21 mouse cellular contexts compared by ENCODE assay signal in the genomic region with DNA sequence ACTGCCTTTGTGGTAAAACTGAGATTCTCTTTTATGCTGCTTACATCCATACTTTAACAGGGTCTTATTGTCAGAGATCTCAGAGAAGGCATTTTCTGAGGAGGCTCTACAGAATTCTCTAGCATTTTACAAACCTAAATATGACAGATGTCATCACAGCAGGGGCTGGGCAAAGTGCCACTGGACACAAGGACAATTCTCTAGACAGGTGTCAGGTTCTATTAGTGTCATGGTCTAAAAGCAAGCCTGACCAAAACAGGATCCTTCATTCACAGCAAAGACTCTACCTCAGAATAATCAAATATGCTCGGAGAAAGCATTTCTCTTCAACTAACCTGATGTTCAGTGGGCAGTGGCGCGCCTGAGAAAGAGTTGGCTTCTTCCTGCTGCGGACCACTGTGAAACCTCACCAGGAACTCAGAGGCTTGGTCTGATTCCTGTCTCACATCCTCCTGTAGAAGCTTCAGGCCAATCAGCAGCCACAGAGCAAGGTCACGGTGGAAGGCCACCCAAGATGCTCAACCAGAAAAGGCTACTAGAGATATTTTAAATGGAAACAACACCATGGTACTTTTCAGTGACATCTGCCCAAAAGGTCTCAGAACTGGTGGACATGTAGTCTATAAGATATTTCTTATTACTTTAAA.
DNase-seq lines count a peak whose midpoint lies in the region; TF ChIP-seq lines count a peak whose summit lies in the region.
"Had no signal": no experiment of that assay in that cellular context is flagged by ENCODE, and none has a peak within 500 bp of the region (broad histone marks: within the 10 kb centered on the region; RNA-seq: fewer than 3 reads in every experiment).

No protein-coding gene starts in this region.

- no peaks in the 10 kb centered on the region for H3K27me3 ChIP-seq in spleen, adult 2 months (ENCODE audit: control insufficient read depth, insufficient read depth, low read length)
- H3K27me3 ChIP-seq in splenic B cell, adult 2 months (ENCODE audit: control insufficient read depth, insufficient read depth, low read length, poor library complexity, severe bottlenecking) = no peaks in the 10 kb centered on the region
- H3K27me3 ChIP-seq in heart, embryonic 10.5 days (ENCODE audit: insufficient read depth, poor library complexity, severe bottlenecking) = no peaks in the 10 kb centered on the region
- H3K27me3 ChIP-seq: embryonic facial prominence, embryonic 13.5 days; forebrain, embryonic 15.5 days; heart, embryonic 13.5 days; hindbrain, embryonic 15.5 days; limb, embryonic 15.5 days; liver, embryonic 15.5 days; midbrain, embryonic 12.5 days; neural tube, embryonic 12.5 days; Patski had no signal

- peaks cover 16% of the 10 kb centered on the region for H3K36me3 ChIP-seq in spleen, adult 2 months (ENCODE audit: control insufficient read depth, insufficient read depth, low read length)
- H3K36me3 ChIP-seq in splenic B cell, adult 2 months (ENCODE audit: control insufficient read depth, insufficient read depth, low read length, poor library complexity, severe bottlenecking) = peaks cover 4% of the 10 kb centered on the region
- H3K36me3 ChIP-seq in heart, embryonic 10.5 days = peaks cover 25% of the 10 kb centered on the region
- H3K36me3 ChIP-seq: embryonic facial prominence, embryonic 13.5 days; forebrain, embryonic 15.5 days; liver, embryonic 15.5 days; midbrain, embryonic 12.5 days; neural tube, embryonic 12.5 days had no signal

- WGBS in spleen, adult 2 months = 20% methylated on average over 5 of the region's 5 CpGs
- WGBS in heart, embryonic 10.5 days = 90% methylated on average over 5 of the region's 5 CpGs

- DNase-seq in spleen, adult 2 months (ENCODE audit: low read depth in 1 of 2, low spot score in 2 of 2) = peak in 1 of 2 experiments; percentile 36
- DNase-seq in spleen, postnatal 10 days (ENCODE audit: low spot score in 2 of 2) = no peak
- DNase-seq in cerebellum, adult 11 months = peak; percentile 97
- peak; percentile 96 for DNase-seq in cerebellum, adult 9-11 months
- DNase-seq in splenic B cell, adult 2 months (ENCODE audit: low read depth, low spot score) = peak; percentile 57
- no peak for DNase-seq in heart, embryonic 10.5 days (ENCODE audit: low spot score)
- no peak for DNase-seq in thymus, postnatal 36 days
- DNase-seq: adrenal gland, postnatal 10 days; kidney, adult 11 months; right cerebral cortex, postnatal 14 days; spleen, adult 18-20 months had no signal

- TF ChIP-seq POLR2A in spleen, adult 2 months (IDR thresholded peaks at IDR 0.05; ENCODE audit: low read depth, low read length) = no peak

- H3K9me3 ChIP-seq in heart, embryonic 10.5 days = no peaks in the 10 kb centered on the region
- H3K9me3 ChIP-seq: embryonic facial prominence, embryonic 13.5 days; heart, embryonic 13.5 days; hindbrain, embryonic 15.5 days; limb, embryonic 15.5 days; liver, embryonic 15.5 days; midbrain, embryonic 12.5 days had no signal

- H3K4me1 ChIP-seq in spleen, adult 2 months (ENCODE audit: control insufficient read depth, insufficient read depth, insufficient read length) = peaks cover 27% of the 10 kb centered on the region
- peaks cover 18% of the 10 kb centered on the region for H3K4me1 ChIP-seq in heart, embryonic 10.5 days
- H3K4me1 ChIP-seq: liver, embryonic 15.5 days had no signal

- TF ChIP-seq CTCF in spleen, adult 2 months (IDR thresholded peaks at IDR 0.05; ENCODE audit: extremely low read depth, insufficient read depth, insufficient read length, insufficient replicate concordance) = no peak

- peak overlapping the region; percentile 20; the same call in 1 of the 2 replicates for H3K27ac ChIP-seq in spleen, adult 2 months (ENCODE audit: insufficient read depth, low read length)
- H3K27ac ChIP-seq in heart, embryonic 10.5 days = no peak overlapping the region
- H3K27ac ChIP-seq: embryonic facial prominence, embryonic 13.5 days; forebrain, embryonic 15.5 days; heart, embryonic 13.5 days; hindbrain, embryonic 15.5 days; kidney, postnatal 0 days; limb, embryonic 15.5 days; liver, embryonic 15.5 days; midbrain, embryonic 12.5 days; neural tube, embryonic 12.5 days had no signal

- no peak overlapping the region for H3K4me3 ChIP-seq in spleen, adult 2 months (ENCODE audit: extremely low read depth, insufficient read depth, insufficient read length)
- H3K4me3 ChIP-seq in heart, embryonic 10.5 days = no peak overlapping the region
- H3K4me3 ChIP-seq: embryonic facial prominence, embryonic 13.5 days; forebrain, embryonic 15.5 days; heart, embryonic 13.5 days; hindbrain, embryonic 15.5 days; limb, embryonic 15.5 days; liver, embryonic 15.5 days; midbrain, embryonic 12.5 days; neural tube, embryonic 12.5 days had no signal

Comparison
In these comparisons a context has a peak if more than half of its experiments do, and no peak if none do; other contexts are left out.
1. DNase-seq: peak in cerebellum, adult 11 months (single experiment), cerebellum, adult 9-11 months (single experiment) and splenic B cell, adult 2 months (single experiment); none in spleen, postnatal 10 days (0 of 2), heart, embryonic 10.5 days (single experiment) and thymus, postnatal 36 days (0 of 2).